Mouse (Mus musculus) WW6 (cell line): ENCODE data around the gene Mllt3.
"Not testable (repeated sequence)": the region's sequence is repeated elsewhere in the genome, so short reads cannot be mapped to it uniquely, and the experiment has no call there.

Experiments used
- DNase-seq: peaks from one replicate; pipeline ENCODE4 v3.0.0-alpha.2; 2013; ENCODE audit warnings: low read depth, low spot score

The Mllt3 gene

DNA sequence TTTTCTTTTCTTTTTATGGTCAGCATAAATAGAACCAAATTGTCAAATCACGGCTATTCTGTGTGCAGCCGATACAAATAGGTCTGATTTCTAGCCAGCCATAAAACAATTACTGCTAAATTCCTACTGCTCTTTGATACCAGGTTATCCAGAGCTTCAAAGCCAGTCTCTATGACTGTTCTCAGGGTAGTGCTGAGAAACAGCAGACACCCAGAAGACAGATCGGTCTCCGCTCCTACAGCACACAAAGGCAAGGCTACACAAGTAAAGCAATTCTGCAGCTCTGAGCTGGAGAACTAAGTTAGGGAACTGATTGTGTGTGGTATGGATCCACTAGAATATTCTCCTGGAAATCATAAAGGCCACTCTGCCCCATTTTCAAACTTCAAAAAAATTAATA is 20.4 kb downstream of the Mllt3 start:
- DNase-seq: no peak

DNA sequence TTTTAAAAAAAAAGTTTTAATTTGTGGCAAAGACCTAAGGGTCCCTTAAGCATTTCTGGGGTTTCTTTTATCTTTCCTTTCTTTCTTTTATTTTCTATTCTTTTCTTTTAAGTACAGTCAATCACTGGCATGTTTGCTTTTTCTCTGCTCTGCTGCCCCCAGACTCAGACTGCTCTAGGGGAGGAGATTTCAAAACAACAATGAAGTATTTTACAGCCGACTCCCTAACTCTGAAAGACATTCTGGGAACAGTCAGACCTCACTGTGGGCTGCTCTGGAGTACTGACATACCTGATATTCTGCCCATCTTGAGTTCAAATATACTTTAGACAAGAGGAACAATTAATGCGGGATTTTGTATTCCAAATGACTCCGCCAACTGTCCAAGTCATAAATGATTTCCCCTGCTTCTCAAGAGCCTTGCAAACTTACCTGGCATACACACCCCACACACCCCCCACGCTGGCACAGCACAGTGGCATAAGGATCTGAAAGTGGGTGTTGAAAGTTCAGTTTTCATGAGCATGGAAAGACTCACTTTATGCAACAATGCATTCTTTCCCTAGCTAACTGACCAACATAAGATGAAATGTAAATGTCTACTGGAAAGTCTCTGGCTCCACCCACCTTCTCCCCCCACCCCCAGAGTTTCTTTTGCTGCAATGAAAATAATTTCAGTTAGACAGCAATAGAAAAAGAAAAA is 21.1 kb downstream of the Mllt3 start:
- DNase-seq: no peak

DNA sequence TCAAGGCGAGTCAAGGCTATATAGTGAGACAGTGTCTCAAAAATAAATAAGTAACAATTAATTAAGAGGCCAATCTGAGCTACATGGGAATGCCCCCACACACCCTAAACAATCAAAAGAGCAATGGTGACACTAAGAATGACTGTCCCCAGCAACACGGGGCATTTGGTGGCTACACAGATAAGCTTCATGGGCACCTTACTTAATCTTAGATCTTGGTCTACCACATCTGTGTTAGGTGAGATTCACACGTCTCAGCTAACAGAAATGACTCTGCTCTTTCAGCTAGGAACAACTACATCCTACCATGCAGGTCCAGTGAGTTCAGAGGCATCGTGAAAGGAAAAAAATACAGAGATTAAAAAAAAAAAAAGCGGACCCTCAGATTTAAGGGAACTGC is 22.7 kb downstream of the Mllt3 start:
- DNase-seq: no peak

DNA sequence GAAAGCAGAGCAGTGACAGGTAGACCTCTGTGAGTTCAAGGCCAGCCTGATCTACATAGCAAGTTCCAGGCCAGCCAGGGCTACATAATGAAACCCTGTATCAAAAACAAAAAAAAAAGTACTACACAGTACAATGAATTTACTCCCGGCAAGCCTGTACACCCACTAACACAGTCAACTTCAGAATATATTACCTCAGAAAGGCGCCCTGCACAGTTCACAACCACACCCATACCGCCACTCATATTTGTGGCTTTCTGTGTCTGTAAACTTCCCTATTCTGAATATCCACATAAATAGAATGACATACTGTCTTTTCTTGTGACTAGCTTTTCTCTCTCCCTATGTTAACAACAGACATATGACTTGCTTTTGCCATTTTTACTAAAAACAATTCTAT is 27.4 kb downstream of the Mllt3 start:
- no peak for DNase-seq

DNA sequence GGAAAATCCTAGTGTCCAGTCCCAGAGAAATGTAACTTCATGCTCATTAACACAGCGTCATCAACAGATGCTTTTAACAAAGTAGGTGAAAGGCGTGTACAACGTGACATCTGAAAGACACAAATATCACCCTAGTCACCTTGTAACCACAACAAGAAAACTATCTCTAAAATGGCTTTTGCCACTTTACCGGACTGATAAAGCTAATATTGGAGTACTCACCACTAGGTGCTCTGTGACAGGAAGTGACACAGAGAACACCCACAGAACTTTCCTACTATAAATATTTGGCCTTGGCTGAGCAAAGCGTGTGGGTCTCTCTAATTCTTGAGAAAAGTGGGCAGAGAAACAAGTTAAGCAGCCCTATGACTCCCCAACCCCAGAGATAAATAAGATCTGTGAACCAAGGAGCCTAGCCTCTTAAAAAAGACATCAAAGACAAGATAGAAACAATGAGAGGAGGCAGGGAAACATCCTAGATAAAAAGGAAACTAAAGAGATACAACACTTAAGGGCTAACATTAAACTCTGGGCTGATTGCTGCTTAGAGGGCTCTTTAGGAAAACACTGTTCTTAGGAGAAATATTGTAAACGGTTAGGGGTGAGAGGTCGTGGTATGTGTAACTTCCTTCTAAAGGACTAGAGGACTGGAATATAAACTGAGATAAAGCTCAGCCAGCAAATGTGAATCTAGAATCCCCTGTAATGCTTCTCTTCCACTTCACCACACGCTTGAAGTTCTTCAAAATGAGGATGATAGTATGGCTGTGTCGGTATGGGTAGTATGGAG is 29.8 kb downstream of the Mllt3 start:
- no peak for DNase-seq

DNA sequence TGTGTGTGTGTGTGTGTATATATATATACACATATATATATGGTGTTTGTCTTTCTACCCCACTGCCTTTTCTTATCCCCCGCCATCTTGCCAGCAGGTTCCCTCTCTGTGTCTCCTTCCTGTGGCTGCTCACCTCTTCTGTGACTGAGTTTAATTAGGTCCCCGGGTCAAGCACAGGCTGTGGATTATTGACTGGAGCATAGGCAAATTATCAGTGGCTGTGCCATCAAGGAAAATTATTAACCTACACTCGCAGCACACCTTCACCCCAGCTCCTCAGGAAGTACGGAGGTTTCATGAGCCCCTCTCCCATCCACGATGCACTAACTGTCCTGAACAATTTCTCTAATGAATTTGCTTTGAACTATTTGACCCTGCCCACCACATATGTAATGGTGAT is 41.5 kb downstream of the Mllt3 start:
- DNase-seq: no peak

DNA sequence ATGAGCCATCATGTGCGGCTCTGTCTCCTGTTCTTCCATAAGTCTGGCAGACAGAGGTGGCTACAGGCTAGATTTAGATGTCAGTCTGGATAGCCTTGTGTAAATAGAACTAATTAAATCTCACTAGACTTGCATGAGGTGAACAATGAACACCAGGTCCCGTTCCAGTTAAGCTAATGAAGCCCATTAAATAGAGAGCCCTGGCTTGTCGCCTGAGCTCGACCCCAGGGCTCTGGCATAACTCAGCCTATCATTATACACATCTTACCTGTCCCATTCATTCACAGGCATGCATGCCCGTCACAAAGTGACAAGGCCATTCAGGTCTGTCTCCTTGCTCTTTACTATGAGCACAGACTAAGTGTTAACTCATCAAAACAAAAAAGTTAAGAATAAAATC is 42.2 kb downstream of the Mllt3 start:
- DNase-seq: no peak

DNA sequence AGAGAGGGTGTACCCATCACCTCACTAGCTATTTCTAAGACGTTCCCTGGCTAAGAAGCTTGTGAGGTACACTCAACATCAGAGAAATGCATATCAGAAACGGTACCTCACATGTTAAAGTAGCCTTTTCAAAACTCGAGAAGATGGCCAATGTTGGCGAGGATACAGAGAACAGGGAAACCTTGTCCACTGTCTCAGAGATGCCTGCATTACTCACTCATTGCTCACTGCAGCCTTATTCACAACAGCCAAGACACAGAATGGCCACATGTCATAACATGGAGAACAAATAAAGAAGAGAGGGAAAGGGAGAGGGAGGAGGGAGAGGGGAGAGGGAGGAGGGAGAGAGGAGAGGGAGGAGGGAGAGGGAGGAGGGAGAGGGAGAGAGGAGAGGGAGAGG is 47.9 kb downstream of the Mllt3 start:
- DNase-seq: no peak

DNA sequence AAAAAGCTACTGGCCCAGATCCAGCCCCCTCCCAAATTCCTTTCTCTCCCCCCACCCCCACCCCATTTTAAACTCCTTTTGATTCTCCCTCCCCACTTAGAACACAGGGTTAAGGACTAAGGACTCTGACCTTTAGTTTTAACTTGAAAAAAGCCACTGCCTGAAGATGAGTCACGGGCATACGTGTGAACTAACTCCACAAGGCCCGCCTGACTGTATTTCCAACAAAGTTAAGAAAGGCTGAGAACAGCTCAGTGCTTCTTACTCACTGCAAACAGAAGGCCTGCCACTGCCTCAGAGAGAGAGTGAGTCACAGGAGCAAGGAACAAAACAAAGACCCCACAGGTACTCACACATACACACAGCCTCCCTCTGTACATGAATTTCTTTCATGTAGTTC is 48.6 kb downstream of the Mllt3 start:
- DNase-seq: no peak

DNA sequence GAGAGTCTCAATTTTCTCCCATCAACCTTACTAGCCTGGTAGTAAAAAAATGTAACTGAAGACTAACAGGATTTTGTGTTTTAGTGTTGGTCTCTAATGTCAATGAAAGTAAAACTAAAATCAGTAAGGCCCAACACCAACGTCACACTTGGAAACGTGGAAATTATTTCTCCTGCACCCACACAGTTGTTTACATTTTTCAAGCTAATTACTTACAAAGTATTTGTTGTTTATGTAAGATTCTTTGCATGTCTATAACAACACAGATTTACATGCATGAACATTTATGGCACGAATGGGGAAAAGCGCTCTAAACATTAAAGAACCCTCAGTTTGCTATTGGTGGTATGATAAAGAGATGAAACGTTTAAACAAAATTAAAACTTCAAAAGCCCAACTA is 49.1 kb downstream of the Mllt3 start:
- no peak for DNase-seq

DNA sequence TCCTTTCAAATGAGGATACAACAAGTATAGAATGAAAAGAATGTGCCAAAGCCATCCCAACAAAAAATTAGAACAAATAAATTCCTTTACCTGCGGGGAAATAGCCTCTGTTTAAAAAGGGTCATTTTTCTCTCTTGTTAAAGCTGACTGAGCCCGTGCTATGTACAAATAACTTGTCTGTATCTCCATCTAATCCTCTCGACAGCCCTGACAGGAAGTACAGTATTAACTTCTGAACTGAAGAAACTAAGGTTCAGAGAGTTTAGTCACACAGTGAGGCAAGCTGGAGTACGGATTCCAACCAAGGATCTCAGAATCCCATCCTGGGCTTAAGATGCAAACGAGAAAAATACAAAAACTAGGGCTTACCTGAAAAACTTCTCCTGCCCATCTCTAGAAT is 50.6 kb downstream of the Mllt3 start:
- DNase-seq: no peak

DNA sequence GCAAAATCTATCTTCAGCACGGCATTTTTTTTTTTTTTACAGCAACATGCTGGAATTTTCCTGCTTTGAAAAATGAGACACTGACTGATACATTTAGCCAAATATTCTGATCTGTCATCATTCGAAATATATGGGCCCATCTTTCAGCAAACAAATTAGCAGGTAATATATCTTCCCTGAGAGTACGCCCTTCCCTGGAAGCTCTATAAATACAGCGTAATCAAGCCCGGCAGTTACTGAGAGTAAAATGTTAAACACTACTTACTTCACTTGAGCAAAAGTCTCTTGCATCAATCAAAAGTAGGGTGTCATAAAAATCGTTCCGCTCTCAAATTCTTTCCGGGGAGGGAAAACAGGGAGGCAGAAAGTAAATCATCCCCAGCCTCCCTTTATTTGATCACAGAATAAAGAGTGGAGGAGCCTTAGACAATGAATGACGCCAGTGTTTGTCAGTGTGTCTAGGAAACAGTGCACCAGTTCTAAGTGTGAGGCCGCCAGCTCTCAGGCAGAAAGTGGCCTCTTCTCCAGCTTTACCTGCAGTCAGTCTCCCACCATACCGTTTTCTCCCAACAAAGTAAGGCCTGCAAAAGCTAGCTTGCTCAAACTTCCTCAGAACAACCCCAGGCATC is 55.2 kb downstream of the Mllt3 start:
- DNase-seq: no peak

DNA sequence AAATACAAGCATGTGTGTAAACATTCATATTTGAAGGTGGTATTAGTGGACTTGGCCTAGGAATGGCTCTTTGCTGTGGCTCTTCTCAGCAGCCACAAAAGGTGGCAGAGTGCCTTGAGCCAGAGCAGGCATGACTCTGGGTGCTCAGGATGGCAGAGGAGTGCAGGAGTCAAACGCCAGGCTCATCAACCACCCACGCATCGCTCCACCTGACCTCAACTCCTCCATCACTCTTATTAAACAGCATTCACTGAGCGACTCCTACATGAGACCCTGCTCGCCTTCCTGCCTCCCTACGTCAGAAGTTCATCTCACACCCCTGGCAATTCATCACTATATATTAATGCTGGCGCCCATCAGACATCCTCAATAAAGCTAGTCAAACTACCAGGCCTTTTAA is 67.3 kb downstream of the Mllt3 start:
- no peak for DNase-seq

DNA sequence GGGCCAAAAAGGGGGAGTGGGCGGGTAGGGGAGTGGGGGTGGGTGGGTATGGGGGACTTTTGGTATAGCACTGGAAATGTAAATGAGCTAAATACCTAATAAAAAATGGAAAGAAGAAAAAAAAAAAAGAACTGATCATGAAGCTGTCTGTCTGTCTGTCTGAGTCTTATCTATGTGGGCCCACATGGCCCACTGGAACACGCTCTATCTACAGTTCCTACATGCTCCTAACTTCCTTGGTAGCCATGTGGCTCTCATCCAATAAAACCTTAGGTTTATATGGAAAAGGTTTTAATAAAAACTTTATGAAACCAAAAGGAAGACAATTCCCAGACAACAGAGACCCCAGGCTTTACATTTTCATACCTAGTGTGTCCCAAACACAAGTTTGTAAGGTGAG is 68.3 kb downstream of the Mllt3 start:
- DNase-seq: not testable (repeated sequence)

DNA sequence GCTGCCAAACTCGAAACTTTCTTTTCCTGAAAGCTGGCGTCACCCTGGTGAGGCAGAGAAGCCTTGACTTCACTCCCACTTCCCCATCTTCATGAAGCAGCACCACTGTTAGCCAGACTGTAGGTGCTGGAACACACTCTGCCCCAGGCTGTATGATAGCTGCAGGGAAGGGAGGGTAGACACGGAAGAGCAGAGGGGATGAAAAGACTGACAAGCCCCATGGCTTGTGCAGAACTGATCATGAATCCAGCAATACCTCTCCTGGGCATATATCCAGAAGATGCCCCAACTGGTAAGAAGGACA is 69.4 kb downstream of the Mllt3 start:
- DNase-seq: no peak

DNA sequence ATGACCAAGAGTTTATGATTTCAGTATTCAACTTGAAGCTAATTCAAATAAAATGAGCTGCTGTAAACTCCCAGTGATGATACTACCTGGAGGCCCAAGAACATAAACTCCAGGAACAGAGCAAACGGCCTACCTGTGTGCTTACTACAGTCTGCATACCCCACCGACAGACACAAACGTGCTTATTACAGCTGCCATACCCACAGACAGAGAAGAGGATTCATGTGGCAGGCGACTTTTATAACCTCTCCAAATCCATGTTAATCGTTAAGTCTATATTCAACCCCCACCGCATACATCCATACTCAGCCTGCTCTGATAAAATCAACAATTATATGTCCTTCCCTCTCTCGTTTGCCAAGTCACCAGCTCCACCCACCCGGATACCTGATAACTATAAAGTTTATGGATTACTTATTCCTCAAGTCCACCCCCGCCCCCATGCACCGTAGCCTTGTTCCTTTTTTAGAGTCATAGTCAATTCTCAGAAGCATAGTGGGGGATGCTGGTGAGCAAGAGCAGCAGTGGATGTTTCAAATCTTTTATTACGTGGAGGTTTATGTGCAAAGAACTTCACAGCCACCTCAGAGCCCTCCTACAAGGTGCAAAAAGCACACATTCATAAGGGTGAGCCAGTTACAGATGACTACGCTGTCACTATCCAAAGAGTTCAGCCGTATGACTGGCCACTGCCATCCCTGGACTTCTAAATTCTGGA is 70.0 kb downstream of the Mllt3 start:
- no peak for DNase-seq

DNA sequence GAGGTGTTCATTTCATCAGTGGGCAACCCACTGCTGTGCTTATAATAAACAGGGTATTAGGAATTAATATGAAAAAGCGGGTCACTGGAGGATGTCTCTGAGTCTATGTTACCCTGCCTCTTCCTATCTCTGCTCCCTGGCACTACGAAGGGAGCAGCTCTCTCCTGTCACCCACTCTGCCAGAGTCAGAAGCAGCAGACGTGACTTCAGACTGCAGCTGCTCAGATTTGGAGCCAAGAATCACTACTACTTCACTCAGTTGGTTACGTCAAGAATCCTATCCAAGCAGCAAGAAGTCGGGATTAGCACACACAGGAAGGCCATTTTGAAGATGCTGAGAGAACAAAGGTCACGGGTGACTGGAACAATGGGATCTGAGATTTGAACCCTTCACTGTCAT is 71.3 kb downstream of the Mllt3 start:
- DNase-seq: no peak

DNA sequence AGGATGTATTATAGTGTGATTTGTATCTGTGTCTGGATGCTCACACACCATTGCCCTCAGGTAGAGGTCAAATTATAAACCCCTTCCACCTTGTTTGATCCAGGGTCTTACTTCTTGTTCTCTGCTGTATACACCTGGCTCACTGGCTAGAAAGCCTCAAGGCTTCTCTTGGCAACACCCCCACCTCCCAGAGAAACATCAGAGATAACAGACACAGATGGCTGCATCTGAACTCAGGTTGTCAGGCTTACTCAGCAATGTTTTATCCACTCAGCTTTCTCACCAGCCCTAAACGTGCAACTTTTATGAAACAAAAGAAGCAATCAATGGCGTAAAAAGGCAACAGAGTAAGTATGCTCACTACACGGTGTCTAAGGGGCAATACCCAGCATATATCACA is 75.3 kb downstream of the Mllt3 start:
- DNase-seq: no peak

DNA sequence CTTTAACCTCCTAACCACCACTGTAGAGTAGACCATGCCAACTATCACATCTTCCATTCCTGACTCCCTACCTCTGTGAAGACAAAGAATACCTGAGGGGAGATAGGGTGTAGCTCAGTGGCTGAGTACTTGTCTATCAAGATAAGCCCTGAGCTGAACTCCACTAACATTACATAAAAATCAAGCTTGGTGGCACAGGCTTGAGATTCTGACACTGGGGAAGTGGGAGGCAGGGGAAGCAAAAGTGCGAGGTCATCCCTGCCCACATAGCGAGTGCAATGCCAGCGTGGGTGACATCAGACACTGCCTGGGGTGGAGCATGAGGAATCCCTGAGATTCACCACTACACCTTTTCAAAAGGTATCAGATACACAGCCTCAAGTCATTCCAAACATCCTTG is 76.0 kb downstream of the Mllt3 start:
- no peak for DNase-seq

DNA sequence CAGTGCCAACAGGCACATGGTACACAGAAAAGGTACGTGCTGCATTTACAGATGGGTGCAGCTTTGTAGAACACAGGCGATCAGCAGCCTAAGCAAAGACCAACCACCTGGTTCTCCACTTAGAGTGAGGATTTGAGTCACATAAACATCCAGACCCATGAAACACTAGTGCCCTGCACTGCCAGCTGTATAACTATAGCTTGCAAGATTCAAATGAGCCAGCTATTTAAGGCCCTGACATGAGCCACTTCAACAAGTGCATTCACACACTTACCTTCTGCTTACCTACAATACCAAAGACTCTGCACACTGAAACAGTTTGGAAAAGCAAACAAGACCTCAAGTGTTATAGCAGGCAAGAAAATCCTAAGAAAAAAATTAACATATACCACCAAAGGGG is 78.0 kb downstream of the Mllt3 start:
- no peak for DNase-seq

DNA sequence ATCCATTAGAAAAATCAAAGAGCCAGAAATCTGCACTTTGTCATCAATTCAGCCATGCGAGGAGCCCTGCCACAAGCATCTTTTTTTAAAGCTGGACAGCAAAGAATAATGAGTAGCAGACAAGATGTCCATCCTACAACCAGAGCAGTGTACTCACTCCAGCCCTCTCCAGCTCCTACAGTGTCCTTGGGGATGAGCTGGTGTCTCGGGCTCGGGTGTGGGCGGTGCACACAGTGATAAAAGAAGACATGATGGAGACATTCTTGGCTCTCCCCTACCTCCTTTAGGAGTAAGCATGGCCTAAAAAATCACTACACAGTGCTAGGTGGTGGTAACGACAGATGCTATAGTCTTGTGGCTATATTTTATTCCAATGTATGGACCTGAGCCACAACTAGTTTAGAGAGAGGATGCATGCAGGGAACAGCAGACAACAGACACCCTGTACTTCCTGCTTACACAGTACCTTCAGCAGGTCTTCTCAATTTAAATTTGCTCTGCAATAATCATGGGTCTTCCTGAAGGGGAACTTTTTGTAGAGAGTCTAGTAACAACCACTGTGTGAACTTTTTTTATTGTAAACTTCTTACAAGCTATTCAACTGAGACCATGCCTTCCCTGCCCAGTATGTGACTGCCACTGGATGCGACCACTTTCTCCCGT is 78.6 kb downstream of the Mllt3 start:
- DNase-seq: no peak

DNA sequence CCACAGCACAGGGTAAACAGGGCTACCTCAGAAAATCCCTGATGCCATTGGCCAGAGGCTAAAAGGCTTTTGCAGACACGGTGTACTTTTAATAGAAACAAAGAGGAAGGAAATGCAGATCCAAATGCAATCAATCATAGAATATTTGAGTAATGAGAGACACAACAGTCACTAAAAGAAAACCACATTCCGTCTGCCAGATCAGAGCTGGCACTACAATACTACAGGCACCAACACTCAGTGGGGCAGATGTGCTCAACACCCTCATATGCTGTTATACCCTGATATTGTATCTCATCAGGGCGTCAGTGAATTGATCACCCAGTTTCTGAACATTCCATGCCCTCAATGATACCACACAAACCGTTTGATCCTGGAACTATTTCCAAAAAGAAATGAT is 79.4 kb downstream of the Mllt3 start:
- DNase-seq: no peak
